Comparison of ENCODE assay signal across 14 mouse cellular contexts in the genomic region with DNA sequence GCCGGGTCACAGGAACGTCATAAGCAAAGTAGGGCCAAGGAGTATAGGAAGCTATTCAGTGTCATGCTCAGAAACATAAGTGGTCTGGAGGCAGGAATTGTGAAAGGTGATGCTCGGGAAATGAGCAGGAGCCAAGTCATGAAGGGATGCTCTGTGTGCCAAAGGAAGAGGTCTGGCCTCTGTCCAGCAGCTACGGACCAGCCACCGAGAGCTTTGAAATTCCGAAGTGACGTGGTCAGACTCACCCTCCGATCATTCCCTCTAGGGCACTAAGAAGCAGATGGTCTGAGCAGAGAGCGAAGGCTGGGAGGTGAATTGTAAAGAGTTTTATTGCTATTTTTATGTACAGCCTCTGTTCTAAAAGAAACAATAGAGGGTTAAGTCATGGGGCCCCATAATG.
DNase-seq lines count a peak whose midpoint lies in the region.
"Had no signal": no experiment of that assay in that cellular context is flagged by ENCODE, and none has a peak within 500 bp of the region (broad histone marks: within the 10 kb centered on the region; RNA-seq: fewer than 3 reads in every experiment).

No protein-coding gene starts in this region.

- peak; percentile 59 to 68 for DNase-seq in cerebellum, postnatal 10 days
- DNase-seq in cerebellum, postnatal 4 days (ENCODE audit: low spot score in 2 of 2): no peak
- DNase-seq in kidney, postnatal 10 days: peak; percentile 18
- DNase-seq in kidney, postnatal 4 days: no peak
- peak; percentile 91 for DNase-seq in Muller cell, postnatal 12 days (ENCODE audit: inconsistent ontology term)
- DNase-seq in mesoderm, embryonic 11.5 days (ENCODE audit: low read depth, low spot score): peak; percentile 9
- DNase-seq in adrenal gland, adult 18-20 months (ENCODE audit: low spot score in 2 of 2): no peak
- DNase-seq in testis, postnatal 10 days (ENCODE audit: low spot score): no peak
- DNase-seq: cerebellum, adult 9-11 months; gastrocnemius, postnatal 36 days; kidney, adult 8-10 months; kidney, postnatal 25 days; liver; thymus, postnatal 14 days had no signal

Comparison
In these comparisons a context has a peak if more than half of its experiments do, and no peak if none do; other contexts are left out.
1. DNase-seq: peak in cerebellum, postnatal 10 days (2 of 2), kidney, postnatal 10 days (single experiment), Muller cell, postnatal 12 days (single experiment) and mesoderm, embryonic 11.5 days (single experiment); none in cerebellum, postnatal 4 days (0 of 2), kidney, postnatal 4 days (0 of 2), adrenal gland, adult 18-20 months (0 of 2) and testis, postnatal 10 days (single experiment).